Mouse (Mus musculus): ENCODE data around the gene Pla1a.
A peak's percentile ranks its signal among the peaks of the same experiment; 100 is the strongest.
"Not testable (repeated sequence)": the region's sequence is repeated elsewhere in the genome, so short reads cannot be mapped to it uniquely, and the experiment has no call there.

The Pla1a gene

GRCm38 (mm10) chr16:38432498-38433425, at the start of gene Pla1a:
TSS of gene Pla1a (minus strand) at chr16:38433145.
- no peak for DNase-seq

- DNase-seq: no peak
Observed at GRCm38 (mm10) chr16:38481327-38481726, 48.4 kb upstream of the Pla1a start.

- no peak for DNase-seq
Observed at GRCm38 (mm10) chr16:38478296-38478695, 45.4 kb upstream of the Pla1a start.

GRCm38 (mm10) chr16:38477241-38477608, 44.3 kb upstream of the Pla1a start:
- not testable (repeated sequence) for DNase-seq

GRCm38 (mm10) chr16:38476312-38477240, 43.6 kb upstream of the Pla1a start:
- DNase-seq: peak; percentile 44 to 45

- no peak for DNase-seq
Observed at GRCm38 (mm10) chr16:38475681-38476311, 42.9 kb upstream of the Pla1a start.

GRCm38 (mm10) chr16:38474677-38475286, 41.8 kb upstream of the Pla1a start:
- DNase-seq: no peak

- no peak for DNase-seq
Observed at GRCm38 (mm10) chr16:38473661-38474060, 40.7 kb upstream of the Pla1a start.

GRCm38 (mm10) chr16:38472507-38472873, 39.5 kb upstream of the Pla1a start:
- DNase-seq: no peak

- no peak for DNase-seq
Observed at GRCm38 (mm10) chr16:38471697-38472506, 39.0 kb upstream of the Pla1a start.

GRCm38 (mm10) chr16:38469437-38469836, 36.5 kb upstream of the Pla1a start:
- no peak for DNase-seq

GRCm38 (mm10) chr16:38468706-38469018, 35.7 kb upstream of the Pla1a start:
- no peak for DNase-seq

GRCm38 (mm10) chr16:38467917-38468705, 35.2 kb upstream of the Pla1a start:
- no peak for DNase-seq

- no peak for DNase-seq
Observed at GRCm38 (mm10) chr16:38467091-38467916, 34.4 kb upstream of the Pla1a start.

- DNase-seq: no peak
Observed at GRCm38 (mm10) chr16:38466089-38466488, 33.1 kb upstream of the Pla1a start.

GRCm38 (mm10) chr16:38463305-38463704, 30.4 kb upstream of the Pla1a start:
- no peak for DNase-seq

GRCm38 (mm10) chr16:38462161-38462560, 29.2 kb upstream of the Pla1a start:
- no peak for DNase-seq

GRCm38 (mm10) chr16:38461749-38462148, 28.8 kb upstream of the Pla1a start:
- no peak for DNase-seq

GRCm38 (mm10) chr16:38459990-38460389, 27.0 kb upstream of the Pla1a start:
- DNase-seq: no peak

Data from cerebellum, postnatal 36 days (tissue).